Mouse (Mus musculus): Measurements from ENCODE around the gene Spg11. TPM values are rescaled to one million over a fixed set of nuclear protein-coding genes. Genes with fewer than 3 reads are reported as not detected.
A peak's percentile ranks its signal among the peaks of the same experiment; 100 is the strongest.

The Spg11 gene
- total and polyA plus RNA-seq, 3 experiments: 1.1 to 15.5 (median 10.7) TPM

- peaks cover 4% of the 10 kb centered on the region; the same call in 1 of the 2 replicates for H3K27me3 ChIP-seq (ENCODE audit: insufficient read depth, low read length)
- no peak for TF ChIP-seq GATA1 (IDR thresholded peaks at IDR 0.05; ENCODE audit: borderline replicate concordance, low read length)
- peak; percentile 48; the same call in 1 of the 2 replicates for TF ChIP-seq CTCF (IDR thresholded peaks at IDR 0.05; ENCODE audit: low read depth, low read length)
- no peak for TF ChIP-seq POLR2AphosphoS5 (IDR thresholded peaks at IDR 0.05; ENCODE audit: insufficient replicate concordance, low read depth, low read length)
- TF ChIP-seq TAL1 (conservative IDR thresholded peaks at IDR 0.05; ENCODE audit: low read depth, low read length): no peak
- H3K4me3 ChIP-seq (ENCODE audit: low read depth, low read length): no peak within 1 kb of the TSS
- H3K9me3 ChIP-seq (replicated peaks): no peaks in the 10 kb centered on the region
- peak; percentile 73; the same call in 1 of the 2 replicates for ATAC-seq (ENCODE audit: extremely low read depth, insufficient number of reproducible peaks, low FRiP score, poor library complexity, severe bottlenecking)
- H3K4me1 ChIP-seq (ENCODE audit: insufficient read depth, low read depth, low read length): peaks cover 13% of the 10 kb centered on the region
- H3K36me3 ChIP-seq (replicated peaks): peaks cover 7% of the 10 kb centered on the region
- DNase-seq (ENCODE audit: low spot score): peak; percentile 50
Measured at GRCm38 (mm10) chr2:122160680-122161079, 42.5 kb upstream of the Spg11 start, which contains the start of gene Trim69. TSS of gene Trim69 (plus strand) at chr2:122160700.

- peaks cover 22% of the 10 kb centered on the region for H3K4me1 ChIP-seq (ENCODE audit: insufficient read depth, low read depth, low read length)
- peaks cover 17% of the 10 kb centered on the region for H3K36me3 ChIP-seq (replicated peaks)
- H3K27me3 ChIP-seq (ENCODE audit: insufficient read depth, low read length): peaks cover 4% of the 10 kb centered on the region; the same call in 1 of the 2 replicates
- ATAC-seq (ENCODE audit: extremely low read depth, insufficient number of reproducible peaks, low FRiP score, poor library complexity, severe bottlenecking) (no peak), DNase-seq (ENCODE audit: low spot score) (no peak)
- TF ChIP-seq GATA1 (IDR thresholded peaks at IDR 0.05; ENCODE audit: borderline replicate concordance, low read length) (no peak), GATA2 (IDR thresholded peaks at IDR 0.05; ENCODE audit: borderline replicate concordance, low read depth, low read length) (no peak), POLR2AphosphoS5 (IDR thresholded peaks at IDR 0.05; ENCODE audit: insufficient replicate concordance, low read depth, low read length) (no peak), TAL1 (conservative IDR thresholded peaks at IDR 0.05; ENCODE audit: low read depth, low read length) (no peak), CTCF (IDR thresholded peaks at IDR 0.05; ENCODE audit: low read depth, low read length) (no peak)
- no peak overlapping the region for H3K4me3 ChIP-seq (ENCODE audit: low read depth, low read length)
- no peaks in the 10 kb centered on the region for H3K9me3 ChIP-seq (replicated peaks)
Measured at GRCm38 (mm10) chr2:122159667-122160066, 41.5 kb upstream of the Spg11 start.

- peaks cover 28% of the 10 kb centered on the region for H3K36me3 ChIP-seq (replicated peaks)
- no peak overlapping the region for H3K4me3 ChIP-seq (ENCODE audit: low read depth, low read length)
- TF ChIP-seq GATA1 (IDR thresholded peaks at IDR 0.05; ENCODE audit: borderline replicate concordance, low read length): no peak
- no peak for TF ChIP-seq GATA2 (IDR thresholded peaks at IDR 0.05; ENCODE audit: borderline replicate concordance, low read depth, low read length)
- TF ChIP-seq POLR2AphosphoS5 (IDR thresholded peaks at IDR 0.05; ENCODE audit: insufficient replicate concordance, low read depth, low read length): no peak
- TF ChIP-seq CTCF (IDR thresholded peaks at IDR 0.05; ENCODE audit: low read depth, low read length): no peak
- TF ChIP-seq TAL1 (conservative IDR thresholded peaks at IDR 0.05; ENCODE audit: low read depth, low read length): no peak
- no peak for ATAC-seq (ENCODE audit: extremely low read depth, insufficient number of reproducible peaks, low FRiP score, poor library complexity, severe bottlenecking)
- H3K27me3 ChIP-seq (ENCODE audit: insufficient read depth, low read length): peaks cover 4% of the 10 kb centered on the region; the same call in 1 of the 2 replicates
- no peaks in the 10 kb centered on the region for H3K9me3 ChIP-seq (replicated peaks)
- peaks cover 23% of the 10 kb centered on the region for H3K4me1 ChIP-seq (ENCODE audit: insufficient read depth, low read depth, low read length)
- DNase-seq (ENCODE audit: low spot score): no peak
Measured at GRCm38 (mm10) chr2:122158362-122158802, 40.2 kb upstream of the Spg11 start.

GRCm38 (mm10) chr2:122157561-122157960 is 39.4 kb upstream of the Spg11 start:
- TF ChIP-seq CTCF (IDR thresholded peaks at IDR 0.05; ENCODE audit: low read depth, low read length): no peak
- no peak for TF ChIP-seq GATA2 (IDR thresholded peaks at IDR 0.05; ENCODE audit: borderline replicate concordance, low read depth, low read length)
- no peak for TF ChIP-seq POLR2AphosphoS5 (IDR thresholded peaks at IDR 0.05; ENCODE audit: insufficient replicate concordance, low read depth, low read length)
- TF ChIP-seq GATA1 (IDR thresholded peaks at IDR 0.05; ENCODE audit: borderline replicate concordance, low read length): no peak
- TF ChIP-seq TAL1 (conservative IDR thresholded peaks at IDR 0.05; ENCODE audit: low read depth, low read length): no peak
- DNase-seq (ENCODE audit: low spot score) (no peak), ATAC-seq (ENCODE audit: extremely low read depth, insufficient number of reproducible peaks, low FRiP score, poor library complexity, severe bottlenecking) (no peak)
- Histone ChIP-seq H3K4me1 (ENCODE audit: insufficient read depth, low read depth, low read length) (peaks cover 30% of the 10 kb centered on the region), H3K27me3 (ENCODE audit: insufficient read depth, low read length) (peaks cover 4% of the 10 kb centered on the region; the same call in 1 of the 2 replicates), H3K9me3 (replicated peaks) (no peaks in the 10 kb centered on the region), H3K36me3 (replicated peaks) (peaks cover 36% of the 10 kb centered on the region), H3K4me3 (ENCODE audit: low read depth, low read length) (no peak overlapping the region)

GRCm38 (mm10) chr2:122156051-122156700 is 38.0 kb upstream of the Spg11 start:
- no peaks in the 10 kb centered on the region for H3K9me3 ChIP-seq (replicated peaks)
- no peak overlapping the region for H3K4me3 ChIP-seq (ENCODE audit: low read depth, low read length)
- H3K36me3 ChIP-seq (replicated peaks): peaks cover 49% of the 10 kb centered on the region
- H3K27me3 ChIP-seq (ENCODE audit: insufficient read depth, low read length): no peaks in the 10 kb centered on the region
- no peak for ATAC-seq (ENCODE audit: extremely low read depth, insufficient number of reproducible peaks, low FRiP score, poor library complexity, severe bottlenecking)
- no peak for DNase-seq (ENCODE audit: low spot score)
- H3K4me1 ChIP-seq (ENCODE audit: insufficient read depth, low read depth, low read length): peaks cover 42% of the 10 kb centered on the region
- TF ChIP-seq CTCF (IDR thresholded peaks at IDR 0.05; ENCODE audit: low read depth, low read length) (no peak), GATA2 (IDR thresholded peaks at IDR 0.05; ENCODE audit: borderline replicate concordance, low read depth, low read length) (no peak), GATA1 (IDR thresholded peaks at IDR 0.05; ENCODE audit: borderline replicate concordance, low read length) (no peak), TAL1 (conservative IDR thresholded peaks at IDR 0.05; ENCODE audit: low read depth, low read length) (no peak), POLR2AphosphoS5 (IDR thresholded peaks at IDR 0.05; ENCODE audit: insufficient replicate concordance, low read depth, low read length) (no peak)

GRCm38 (mm10) chr2:122155292-122155691 is 37.1 kb upstream of the Spg11 start:
- TF ChIP-seq TAL1 (conservative IDR thresholded peaks at IDR 0.05; ENCODE audit: low read depth, low read length) (no peak), POLR2AphosphoS5 (IDR thresholded peaks at IDR 0.05; ENCODE audit: insufficient replicate concordance, low read depth, low read length) (0 out of 2 replicates have a peak, but pooled peaks have one; percentile 73)
- H3K36me3 ChIP-seq (replicated peaks): peaks cover 58% of the 10 kb centered on the region

More at GRCm38 (mm10) chr2:122155292-122155691, 37.1 kb upstream of the Spg11 start:
- DNase-seq (ENCODE audit: low spot score) (no peak), ATAC-seq (ENCODE audit: extremely low read depth, insufficient number of reproducible peaks, low FRiP score, poor library complexity, severe bottlenecking) (no peak)
- Histone ChIP-seq H3K27me3 (ENCODE audit: insufficient read depth, low read length) (no peaks in the 10 kb centered on the region), H3K4me1 (ENCODE audit: insufficient read depth, low read depth, low read length) (peaks cover 51% of the 10 kb centered on the region), H3K4me3 (ENCODE audit: low read depth, low read length) (no peak overlapping the region), H3K9me3 (replicated peaks) (no peaks in the 10 kb centered on the region)
